Mouse (Mus musculus) forebrain, embryonic 10.5 days (tissue): Measurements from ENCODE around the gene Gnai2. TPM values are rescaled to one million over a fixed set of nuclear protein-coding genes. Genes with fewer than 3 reads are reported as not detected.
A peak's percentile ranks its signal among the peaks of the same experiment; 100 is the strongest.
"Not testable (repeated sequence)": the region's sequence is repeated elsewhere in the genome, so short reads cannot be mapped to it uniquely, and the experiment has no call there.

ENCODE experiments used
- DNase-seq: peaks from one replicate; pipeline ENCODE4 v3.0.0-alpha.2; 2017; ENCODE audit warnings: low spot score; ENCODE audit errors: extremely low spot score
- H3K27ac ChIP-seq: fragments of 300-500 bp; sonication (generic); 2 replicates; pipeline ENCODE4 v1.5.1; 2016; ENCODE audit warnings: mild to moderate bottlenecking
- H3K27me3 ChIP-seq: fragments of 300-500 bp; sonication (generic); 2 replicates; pipeline ENCODE4 v1.6.1; 2016; ENCODE audit warnings: mild to moderate bottlenecking; ENCODE audit not compliant: poor library complexity, severe bottlenecking
- H3K36me3 ChIP-seq: fragments of 300-500 bp; sonication (generic); replicated peaks from 2 replicates; pipeline ENCODE4 v1.6.1; 2016; ENCODE audit warnings: mild to moderate bottlenecking, moderate library complexity
- H3K4me1 ChIP-seq: fragments of 300-500 bp; sonication (generic); 2 replicates; pipeline ENCODE4 v1.6.1; 2016
- H3K4me3 ChIP-seq: fragments of 300-500 bp; sonication (generic); 2 replicates; pipeline ENCODE4 v1.5.1; 2016; ENCODE audit warnings: mild to moderate bottlenecking, moderate library complexity
- H3K9me3 ChIP-seq: fragments of 300-500 bp; sonication (generic); 2 replicates; pipeline ENCODE4 v1.6.1; 2016; ENCODE audit warnings: mild to moderate bottlenecking, moderate library complexity
- WGBS: fragments of 180-500 bp; shearing (Covaris S2); methylation state at CpG from one replicate; pipeline ENCODE4 v1.1.7; 2016; 5-methylcytosine and 5-hydroxymethylcytosine counted together
- polyA plus RNA-seq: library from polyadenylated mRNA; unstranded; fragments of >200 nt; fragmentation: Nextera tagmentation; extraction: Ambion mirVana; gene quantifications from 2 replicates; pipeline ENCODE4 v1.2.1, GENCODE M21; 2016

Gnai2 gene
- polyA plus RNA-seq, result 526 and 533 TPM in 2 replicates

DNA sequence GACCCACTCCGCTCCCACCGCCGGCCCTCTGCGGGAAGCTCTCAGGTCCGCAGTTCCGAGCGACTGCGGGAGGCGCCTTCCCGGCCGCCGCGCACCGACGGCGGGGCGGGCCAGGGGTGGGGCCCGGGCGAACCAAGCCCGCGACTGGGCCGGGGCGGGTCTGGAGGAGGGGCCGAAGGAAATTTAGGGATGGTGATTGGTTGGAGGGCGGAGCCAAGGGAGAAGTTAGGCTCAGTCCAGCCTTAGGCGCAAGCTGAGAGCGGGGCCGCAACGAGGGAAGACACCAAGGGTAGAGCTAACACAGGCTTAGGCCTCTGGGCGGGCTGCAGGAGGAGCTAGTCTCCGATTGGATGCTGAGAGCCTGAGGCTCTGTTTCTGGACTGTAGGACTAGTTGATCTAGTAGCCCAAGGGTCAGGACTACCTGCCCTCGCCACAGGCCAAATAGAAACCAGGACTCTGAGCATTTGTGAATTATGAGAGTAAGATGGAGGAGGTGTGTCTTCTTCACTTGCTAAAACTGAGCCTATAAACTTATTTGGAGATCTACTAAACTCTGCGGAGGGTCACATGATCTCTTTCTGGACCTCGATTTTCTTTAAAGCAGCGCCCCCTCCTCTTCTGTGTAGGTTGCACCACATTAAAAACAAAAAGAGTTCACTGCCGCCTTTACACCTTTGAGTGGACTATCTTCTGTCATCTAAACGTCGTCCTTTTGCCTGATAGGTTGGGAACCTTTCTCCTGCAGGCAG is at the start of gene Gnai2:
TSS of gene Gnai2 (minus strand) at position 89 of the 750 bp plus-strand sequence.
- H3K27ac ChIP-seq, result peak within 1 kb of the TSS; percentile 97
- no peaks in the 10 kb centered on the region for H3K9me3 ChIP-seq
- DNase-seq, result peak; percentile 96
- H3K4me1 ChIP-seq, result peaks cover 91% of the 10 kb centered on the region
- H3K36me3 ChIP-seq, result peaks cover 29% of the 10 kb centered on the region
- H3K4me3 ChIP-seq, result peak within 1 kb of the TSS; percentile 80
- no peaks in the 10 kb centered on the region for H3K27me3 ChIP-seq
- 4% methylated on average over 38 of the region's 38 CpGs for WGBS

GRCm38 (mm10) chr9:107682405-107682804 is 47.2 kb upstream of the Gnai2 start:
- no peak overlapping the region for H3K4me3 ChIP-seq
- H3K27me3 ChIP-seq, result peaks cover 10% of the 10 kb centered on the region
- H3K36me3 ChIP-seq, result peaks cover 60% of the 10 kb centered on the region
- WGBS, result 94% methylated on average over 20 of the region's 20 CpGs
- no peak for DNase-seq
- H3K9me3 ChIP-seq, result no peaks in the 10 kb centered on the region
- no peak overlapping the region for H3K27ac ChIP-seq
- H3K4me1 ChIP-seq, result peaks cover 31% of the 10 kb centered on the region

GRCm38 (mm10) chr9:107679501-107679900 is 44.3 kb upstream of the Gnai2 start, which contains the start of gene Gnat1:
TSS of gene Gnat1 (minus strand) at chr9:107679712.
- H3K4me1 ChIP-seq, result peaks cover 36% of the 10 kb centered on the region
- H3K9me3 ChIP-seq, result no peaks in the 10 kb centered on the region
- H3K27me3 ChIP-seq, result peaks cover 39% of the 10 kb centered on the region
- H3K36me3 ChIP-seq, result peaks cover 32% of the 10 kb centered on the region
- no peak within 1 kb of the TSS for H3K4me3 ChIP-seq
- WGBS, result 50% methylated on average over 5 of the region's 5 CpGs
- DNase-seq, result no peak
- H3K27ac ChIP-seq, result no peak within 1 kb of the TSS

DNA sequence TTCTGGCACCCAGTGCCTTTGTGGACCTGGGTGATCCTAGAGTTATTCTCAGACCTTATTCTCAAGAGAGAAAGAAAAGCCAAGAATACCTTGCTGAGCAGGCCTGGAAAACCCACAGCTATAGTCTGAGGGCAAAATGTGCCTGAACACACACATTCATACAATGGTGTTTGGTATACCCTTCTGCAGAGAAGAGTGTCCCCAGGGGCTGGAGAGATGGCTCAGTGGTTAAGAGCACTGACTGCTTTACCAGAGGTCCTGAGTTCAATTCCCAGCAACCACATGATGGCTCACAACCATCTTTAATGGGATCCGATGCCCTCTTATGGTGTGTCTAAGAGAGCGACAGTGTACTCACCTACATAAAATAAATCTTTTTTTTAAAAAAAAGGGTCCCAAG is 43.7 kb upstream of the Gnai2 start:
- Histone ChIP-seq H3K27me3 (peaks cover 45% of the 10 kb centered on the region), H3K4me3 (no peak overlapping the region), H3K36me3 (peaks cover 25% of the 10 kb centered on the region), H3K9me3 (no peaks in the 10 kb centered on the region), H3K4me1 (peaks cover 36% of the 10 kb centered on the region), H3K27ac (no peak overlapping the region)
- 94% methylated on average over 2 of the region's 2 CpGs for WGBS
- DNase-seq, result no peak

DNA sequence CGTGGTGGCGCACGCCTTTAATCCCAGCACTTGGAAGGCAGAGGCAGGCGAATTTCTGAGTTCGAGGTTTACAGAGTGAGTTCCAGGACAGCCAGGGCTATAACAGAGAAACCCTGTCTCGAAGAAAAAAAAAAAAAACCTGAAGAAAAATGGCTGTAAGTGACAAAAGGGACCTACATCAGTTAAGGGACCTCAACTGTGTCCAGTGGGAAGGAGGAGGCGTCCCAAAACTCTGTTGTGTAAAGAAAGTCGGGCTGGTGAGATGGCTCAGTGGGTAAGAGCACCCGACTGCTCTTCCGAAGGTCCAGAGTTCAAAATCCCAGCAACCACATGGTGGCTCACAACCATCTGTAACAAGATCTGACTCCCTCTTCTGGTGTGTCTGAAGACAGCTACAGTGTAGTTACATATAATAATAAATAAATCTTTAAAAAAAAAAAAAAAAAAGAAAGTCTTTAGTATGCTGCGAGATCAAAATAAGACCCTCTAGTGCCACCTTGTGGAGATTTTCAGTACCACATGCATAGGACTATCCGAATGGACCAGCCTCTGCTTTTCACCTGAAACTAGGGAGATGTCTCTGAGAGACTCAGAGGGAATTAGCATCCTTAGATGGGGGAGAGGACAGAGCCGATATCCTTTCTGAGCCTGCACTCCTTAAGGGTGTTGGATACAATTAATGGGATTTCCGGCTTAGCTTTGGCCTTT is 42.8 kb upstream of the Gnai2 start:
- H3K9me3 ChIP-seq, H3K27ac ChIP-seq: not testable (repeated sequence)
- peaks cover 36% of the 10 kb centered on the region for H3K4me1 ChIP-seq
- H3K36me3 ChIP-seq, result peaks cover 16% of the 10 kb centered on the region
- DNase-seq, result peak; percentile 66
- H3K4me3 ChIP-seq, result 0 out of 2 replicates have a peak overlapping the region, but pooled peaks have one; percentile 3
- peaks cover 49% of the 10 kb centered on the region for H3K27me3 ChIP-seq
- 41% methylated on average over 14 of the region's 14 CpGs for WGBS

- Histone ChIP-seq H3K36me3 (peaks cover 9% of the 10 kb centered on the region), H3K9me3 (no peaks in the 10 kb centered on the region), H3K4me3 (peak overlapping the region; percentile 49; the same call in 1 of the 2 replicates), H3K27me3 (peaks cover 49% of the 10 kb centered on the region), H3K4me1 (peaks cover 32% of the 10 kb centered on the region), H3K27ac (no peak overlapping the region)
- WGBS, result 22% methylated on average over 17 of the region's 17 CpGs
- DNase-seq, result peak; percentile 58
Measured at GRCm38 (mm10) chr9:107677091-107677784, 42.1 kb upstream of the Gnai2 start.

DNA sequence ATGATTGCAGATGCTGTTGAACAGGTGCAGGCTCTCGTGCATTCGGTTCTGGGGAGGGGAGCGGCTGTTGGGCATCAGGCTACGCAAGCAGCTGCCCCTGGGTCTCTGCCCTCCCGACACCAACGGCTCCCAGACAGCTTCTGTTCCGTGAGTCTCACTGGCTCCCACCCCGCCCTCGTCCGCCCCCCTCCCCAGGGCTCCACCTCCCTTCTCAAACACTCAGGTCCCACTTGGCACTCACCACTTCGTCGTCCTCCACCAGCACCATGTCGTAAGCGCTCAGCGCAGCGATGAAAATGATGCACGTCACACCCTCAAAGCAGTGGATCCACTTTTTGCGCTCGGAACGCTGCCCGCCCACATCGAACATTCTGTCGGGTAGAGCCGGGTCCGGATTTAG is 41.1 kb upstream of the Gnai2 start:
- DNase-seq, result peak; percentile 38
- Histone ChIP-seq H3K36me3 (0 out of 2 replicates have a peak, but pooled peaks cover under 1% of the 10 kb centered on the region), H3K27me3 (peaks cover 54% of the 10 kb centered on the region), H3K4me1 (peaks cover 33% of the 10 kb centered on the region), H3K27ac (peak overlapping the region; percentile 61), H3K4me3 (peak overlapping the region; percentile 49), H3K9me3 (no peaks in the 10 kb centered on the region)
- 2% methylated on average over 25 of the region's 25 CpGs for WGBS

DNA sequence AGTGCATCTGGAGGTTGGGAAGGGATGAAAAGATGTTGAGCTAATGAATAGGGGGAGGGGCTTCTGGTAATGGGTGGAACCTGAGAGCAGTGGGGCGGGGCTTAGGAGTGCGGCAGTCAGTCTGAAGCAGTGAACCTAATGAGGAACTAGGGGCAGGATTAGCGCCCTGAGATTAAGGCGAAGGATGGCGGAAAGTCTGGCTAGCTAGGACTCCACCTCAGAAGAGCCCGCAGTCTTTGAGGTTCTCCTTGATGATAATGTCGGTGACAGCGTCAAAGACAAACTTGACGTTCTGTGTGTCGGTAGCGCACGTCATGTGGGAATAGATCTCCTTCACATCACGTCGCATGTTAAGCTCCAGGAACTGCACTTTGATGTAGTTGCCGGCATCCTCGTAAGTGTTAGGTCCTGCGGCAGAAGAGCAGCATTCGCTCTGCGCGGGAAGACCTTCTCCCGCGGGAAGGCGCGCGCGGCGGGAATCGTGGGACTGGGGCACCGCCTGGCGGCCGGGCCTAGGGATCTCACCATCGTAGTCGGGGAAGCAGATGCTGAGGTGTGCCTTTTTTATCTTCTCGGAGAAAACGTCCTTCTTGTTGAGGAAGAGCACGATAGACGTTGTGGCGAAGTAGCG is 40.6 kb upstream of the Gnai2 start:
- H3K36me3 ChIP-seq, result no peaks in the 10 kb centered on the region
- H3K4me3 ChIP-seq, result peak overlapping the region; percentile 49
- no peaks in the 10 kb centered on the region for H3K9me3 ChIP-seq
- H3K4me1 ChIP-seq, result peaks cover 33% of the 10 kb centered on the region
- under 1% methylated on average over 39 of the region's 39 CpGs for WGBS
- peak; percentile 84 for DNase-seq
- peak overlapping the region; percentile 61 for H3K27ac ChIP-seq
- H3K27me3 ChIP-seq, result peaks cover 54% of the 10 kb centered on the region

DNA sequence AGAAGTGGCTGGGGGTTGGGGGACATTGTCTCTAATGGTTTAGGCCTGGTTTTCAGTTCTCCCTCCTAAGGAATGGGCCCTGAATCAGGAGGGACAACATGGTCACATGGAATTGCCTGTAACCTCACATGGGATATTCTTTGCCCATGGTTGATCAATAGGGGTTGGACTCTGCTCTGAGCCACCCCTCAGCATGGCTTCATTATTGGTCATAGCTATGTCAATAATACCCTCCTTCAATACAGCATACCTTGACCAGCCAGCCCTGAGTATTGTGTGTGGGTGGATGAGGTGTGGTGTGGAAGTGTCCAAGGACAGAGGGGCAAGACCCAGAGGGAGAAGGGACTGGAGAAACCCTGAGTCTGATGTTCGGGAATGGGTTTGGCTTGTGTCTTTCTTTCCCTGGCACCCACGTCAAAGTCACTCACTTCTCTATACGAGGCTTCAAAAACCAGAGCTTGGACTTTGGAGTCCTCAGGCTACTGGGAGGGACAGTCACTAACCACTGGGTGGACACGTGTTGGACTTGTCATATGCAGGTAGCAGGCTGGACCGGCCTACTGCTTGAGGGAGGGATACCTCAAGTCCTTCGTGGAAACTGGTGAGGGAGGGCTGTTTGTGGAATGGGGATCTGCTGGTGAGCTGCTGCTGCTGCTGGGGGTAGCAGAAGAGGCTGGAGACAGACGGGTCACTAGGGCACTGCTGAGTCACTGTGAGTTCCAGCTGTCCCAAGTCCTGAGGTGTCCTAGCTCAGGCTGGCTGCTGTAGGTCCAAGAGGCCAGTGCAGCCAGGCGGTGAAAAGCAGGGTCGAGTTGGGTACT is 39.7 kb upstream of the Gnai2 start:
- DNase-seq, result no peak
- H3K9me3 ChIP-seq, result no peaks in the 10 kb centered on the region
- peak overlapping the region; percentile 61; the same call in 1 of the 2 replicates for H3K27ac ChIP-seq
- H3K4me3 ChIP-seq, result no peak overlapping the region
- H3K4me1 ChIP-seq, result peaks cover 42% of the 10 kb centered on the region
- WGBS, result 55% methylated on average over 9 of the region's 9 CpGs
- H3K27me3 ChIP-seq, result peaks cover 64% of the 10 kb centered on the region
- no peaks in the 10 kb centered on the region for H3K36me3 ChIP-seq

- Histone ChIP-seq H3K4me3 (no peak overlapping the region), H3K9me3 (no peaks in the 10 kb centered on the region), H3K27ac (peak overlapping the region; percentile 48), H3K4me1 (peaks cover 63% of the 10 kb centered on the region), H3K36me3 (no peaks in the 10 kb centered on the region), H3K27me3 (peaks cover 78% of the 10 kb centered on the region)
- WGBS, result 65% methylated on average over 5 of the region's 5 CpGs
- DNase-seq, result no peak
Measured at GRCm38 (mm10) chr9:107670259-107670658, 35.1 kb upstream of the Gnai2 start.

GRCm38 (mm10) chr9:107669480-107669945 is 34.3 kb upstream of the Gnai2 start, which contains the start of gene Slc38a3:
TSS of gene Slc38a3 (minus strand) at chr9:107669530.
- peak within 1 kb of the TSS; percentile 80 for H3K27ac ChIP-seq
- WGBS, result 87% methylated on average over 9 of the region's 9 CpGs
- H3K27me3 ChIP-seq, result peaks cover 77% of the 10 kb centered on the region
- no peaks in the 10 kb centered on the region for H3K9me3 ChIP-seq
- no peaks in the 10 kb centered on the region for H3K36me3 ChIP-seq
- no peak within 1 kb of the TSS for H3K4me3 ChIP-seq
- peaks cover 64% of the 10 kb centered on the region for H3K4me1 ChIP-seq
- no peak for DNase-seq
